Mouse (Mus musculus): ENCODE data around the gene Dus2.

GRCm38 (mm10) chr8:105992499-105992898 lies 1.4 kb downstream of the Dus2 start:
- no peak for TF ChIP-seq MAFK (IDR thresholded peaks at IDR 0.05; ENCODE audit: insufficient read depth, low read depth, low read length)
- TF ChIP-seq ZNF384 (IDR thresholded peaks at IDR 0.05; ENCODE audit: low read depth, low read length) = no peak; the same call in 1 of the 2 replicates
- TF ChIP-seq CHD2 (IDR thresholded peaks at IDR 0.05; ENCODE audit: low read depth, low read length) = no peak
- no peak for TF ChIP-seq ZC3H11A (IDR thresholded peaks at IDR 0.05; ENCODE audit: borderline replicate concordance, low read depth, low read length)
